Mouse (Mus musculus): ENCODE measurements around the gene Gm43738. TPM values are rescaled to one million over a fixed set of nuclear protein-coding genes. Genes with fewer than 3 reads are reported as not detected.
"Not testable (repeated sequence)": the region's sequence is repeated elsewhere in the genome, so short reads cannot be mapped to it uniquely, and the experiment has no call there.

Gm43738 gene
- polyA plus RNA-seq, 1 experiment from 2014 or later, result 0.06 TPM

DNA sequence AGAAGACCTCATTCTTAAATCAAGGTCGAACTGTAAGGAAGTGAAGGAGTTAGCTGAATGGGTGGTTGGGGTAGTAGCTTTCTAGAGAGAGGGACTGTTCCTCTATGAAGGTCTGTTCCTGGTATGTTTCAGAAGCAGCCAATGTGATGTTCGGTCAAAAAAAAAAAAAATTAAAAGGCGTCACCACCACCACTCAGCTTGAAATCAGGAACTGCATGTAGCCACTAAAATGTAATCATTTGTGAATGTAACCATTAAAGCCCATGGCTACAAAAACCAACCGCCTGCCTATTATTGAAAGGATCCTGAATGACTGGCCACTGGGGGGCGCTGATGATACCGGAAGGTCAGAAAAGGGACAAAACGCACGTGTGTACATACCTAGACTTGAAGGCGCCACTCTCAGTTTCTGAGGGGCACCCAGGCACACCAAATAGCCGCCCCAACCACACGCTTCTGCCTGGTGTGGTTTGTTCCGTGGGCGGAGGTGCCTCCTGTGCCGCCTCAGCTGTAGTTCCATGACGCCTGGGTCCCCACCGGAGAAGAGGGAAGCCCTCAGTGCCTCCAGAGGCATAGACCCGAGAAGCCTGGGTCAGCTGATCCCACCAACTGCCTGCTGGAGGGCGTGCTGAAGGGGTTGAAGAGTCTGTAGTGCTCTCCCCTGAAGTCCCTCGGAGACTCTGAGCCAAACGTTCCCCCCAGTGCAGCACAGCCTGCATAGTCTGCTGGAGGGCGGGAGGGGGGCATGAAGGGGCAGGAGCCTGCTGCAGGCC lies 13.4 kb downstream of the Gm43738 start:
- 23% methylated on average over 21 of the region's 21 CpGs for WGBS
- Histone ChIP-seq H3K9ac (no peak overlapping the region), H3K27ac (no peak overlapping the region), H3K36me3 (no peaks in the 10 kb centered on the region), H3K27me3 (peaks cover 19% of the 10 kb centered on the region), H3K9me3 (replicated peaks) (no peaks in the 10 kb centered on the region), H3K4me3 (0 out of 2 replicates have a peak overlapping the region, but pooled peaks have one; percentile 12), H3K4me1 (replicated peaks) (peaks cover 37% of the 10 kb centered on the region), H3K4me2 (peak overlapping the region; percentile 59)
- ATAC-seq (replicated peaks; ENCODE audit: insufficient number of reproducible peaks, insufficient read depth, low FRiP score, low read depth), result no peak

GRCm38 (mm10) chr3:89084654-89085190 lies 16.2 kb downstream of the Gm43738 start:
- Histone ChIP-seq H3K27ac (no peak overlapping the region), H3K36me3 (peaks cover 2% of the 10 kb centered on the region), H3K9me3 (replicated peaks) (no peaks in the 10 kb centered on the region), H3K27me3 (0 out of 2 replicates have a peak, but pooled peaks cover 6% of the 10 kb centered on the region), H3K4me3 (no peak overlapping the region), H3K4me1 (replicated peaks) (peaks cover 18% of the 10 kb centered on the region), H3K4me2 (no peak overlapping the region), H3K9ac (no peak overlapping the region)
- no peak for ATAC-seq (replicated peaks; ENCODE audit: insufficient number of reproducible peaks, insufficient read depth, low FRiP score, low read depth)
- 80% methylated on average over 12 of the region's 12 CpGs for WGBS

DNA sequence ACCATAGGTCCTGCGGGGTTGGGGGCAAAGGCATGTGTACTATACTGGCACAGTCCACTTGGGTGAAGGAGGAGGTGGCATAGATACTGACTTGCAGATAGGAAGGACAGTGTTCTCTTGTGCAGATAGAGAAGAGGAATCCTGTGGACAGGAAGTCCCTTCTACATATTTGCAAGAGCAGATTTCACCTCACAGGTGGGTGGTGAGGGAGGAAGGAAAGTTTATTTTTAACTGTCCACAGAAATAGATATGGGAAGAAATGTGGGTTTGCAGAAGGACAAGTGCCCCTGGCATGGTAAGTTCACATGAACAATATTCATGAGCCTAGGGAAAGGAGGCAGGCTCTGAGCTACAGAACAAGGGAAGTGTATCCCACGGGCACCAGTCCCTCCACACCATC lies 16.8 kb downstream of the Gm43738 start:
- Histone ChIP-seq H3K4me2 (no peak overlapping the region), H3K9me3 (replicated peaks) (no peaks in the 10 kb centered on the region), H3K4me3 (no peak overlapping the region), H3K27ac (no peak overlapping the region), H3K9ac (no peak overlapping the region), H3K4me1 (replicated peaks) (peaks cover 14% of the 10 kb centered on the region), H3K36me3 (peaks cover 7% of the 10 kb centered on the region), H3K27me3 (0 out of 2 replicates have a peak, but pooled peaks cover 5% of the 10 kb centered on the region)
- ATAC-seq (replicated peaks; ENCODE audit: insufficient number of reproducible peaks, insufficient read depth, low FRiP score, low read depth), result no peak
- WGBS, result 75% methylated on average over 2 of the region's 2 CpGs

- H3K27me3 ChIP-seq; H3K4me3 ChIP-seq; ATAC-seq (replicated peaks; ENCODE audit: insufficient number of reproducible peaks, insufficient read depth, low FRiP score, low read depth); H3K4me1 ChIP-seq (replicated peaks); H3K9ac ChIP-seq; H3K4me2 ChIP-seq; H3K9me3 ChIP-seq (replicated peaks); H3K27ac ChIP-seq: not testable (repeated sequence)
- peaks cover 17% of the 10 kb centered on the region for H3K36me3 ChIP-seq
These were observed 18.6 kb downstream of the Gm43738 start for GRCm38 (mm10) chr3:89082287-89082686.

GRCm38 (mm10) chr3:89077383-89077782 lies 23.5 kb downstream of the Gm43738 start:
- no peak for ATAC-seq (replicated peaks; ENCODE audit: insufficient number of reproducible peaks, insufficient read depth, low FRiP score, low read depth)

DNA sequence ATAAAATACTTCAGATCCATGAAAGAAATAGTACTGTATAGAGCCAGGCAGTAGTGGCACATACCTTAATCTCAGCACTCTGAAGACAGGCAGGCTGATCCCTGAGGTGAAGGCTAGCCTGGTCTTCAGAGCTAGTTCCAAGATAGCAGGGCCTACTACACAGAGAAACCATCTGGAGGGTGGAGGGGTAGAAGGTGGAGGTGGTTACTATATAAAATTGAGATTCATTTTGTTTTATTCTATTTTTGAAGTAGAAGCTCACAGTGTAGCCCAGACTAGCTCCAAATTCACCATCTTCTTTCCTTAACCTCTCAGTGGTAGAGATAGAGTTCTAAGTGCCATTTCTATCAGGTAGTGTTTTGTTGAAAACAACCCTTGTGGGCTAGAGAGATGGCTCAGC lies 33.6 kb downstream of the Gm43738 start:
- H3K4me1 ChIP-seq (replicated peaks), result no peaks in the 10 kb centered on the region
- no peak overlapping the region for H3K4me3 ChIP-seq

More at GRCm38 (mm10) chr3:89077383-89077782, 23.5 kb downstream of the Gm43738 start:
- no peaks in the 10 kb centered on the region for H3K9me3 ChIP-seq (replicated peaks)
- H3K27me3 ChIP-seq, result no peaks in the 10 kb centered on the region
- WGBS, result 88% methylated on average over 9 of the region's 9 CpGs
- H3K4me2 ChIP-seq, result no peak overlapping the region
- no peak overlapping the region for H3K27ac ChIP-seq
- peaks cover 64% of the 10 kb centered on the region for H3K36me3 ChIP-seq
- H3K4me1 ChIP-seq (replicated peaks), result no peaks in the 10 kb centered on the region
- H3K9ac ChIP-seq, result no peak overlapping the region
- no peak overlapping the region for H3K4me3 ChIP-seq

DNA sequence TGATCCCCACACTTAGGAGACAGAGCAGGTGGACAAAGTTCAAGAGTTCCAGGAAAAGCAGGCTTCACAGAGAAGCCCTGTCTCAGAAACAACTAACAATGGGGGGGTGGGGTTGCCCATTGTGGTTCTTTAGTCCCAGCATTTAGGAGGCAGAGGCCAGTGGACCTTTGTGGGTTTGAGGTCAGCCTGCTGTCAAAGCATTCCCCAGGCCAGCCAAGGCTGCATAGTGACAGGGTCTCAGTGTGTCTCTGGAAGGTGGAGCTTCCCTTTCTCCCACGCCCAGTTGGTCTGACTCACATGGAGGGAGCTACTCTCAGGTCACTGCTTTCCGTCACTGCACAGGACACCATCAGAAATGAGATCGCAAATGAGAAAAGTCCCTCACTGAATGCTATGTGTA lies 39.2 kb downstream of the Gm43738 start:
- Histone ChIP-seq H3K36me3 (peaks cover 85% of the 10 kb centered on the region), H3K4me3 (no peak overlapping the region), H3K9ac (no peak overlapping the region), H3K4me1 (replicated peaks) (no peaks in the 10 kb centered on the region), H3K27me3 (no peaks in the 10 kb centered on the region), H3K27ac (no peak overlapping the region), H3K4me2 (no peak overlapping the region), H3K9me3 (replicated peaks) (no peaks in the 10 kb centered on the region)
- no peak for ATAC-seq (replicated peaks; ENCODE audit: insufficient number of reproducible peaks, insufficient read depth, low FRiP score, low read depth)
- 78% methylated on average over 3 of the region's 3 CpGs for WGBS

More for the DNA sequence above, 33.6 kb downstream of the Gm43738 start:
- Histone ChIP-seq H3K9me3 (replicated peaks) (no peaks in the 10 kb centered on the region), H3K9ac (no peak overlapping the region), H3K27ac (no peak overlapping the region), H3K27me3 (no peaks in the 10 kb centered on the region), H3K4me2 (no peak overlapping the region), H3K36me3 (peaks cover 91% of the 10 kb centered on the region)
- ATAC-seq (replicated peaks; ENCODE audit: insufficient number of reproducible peaks, insufficient read depth, low FRiP score, low read depth), result no peak

DNA sequence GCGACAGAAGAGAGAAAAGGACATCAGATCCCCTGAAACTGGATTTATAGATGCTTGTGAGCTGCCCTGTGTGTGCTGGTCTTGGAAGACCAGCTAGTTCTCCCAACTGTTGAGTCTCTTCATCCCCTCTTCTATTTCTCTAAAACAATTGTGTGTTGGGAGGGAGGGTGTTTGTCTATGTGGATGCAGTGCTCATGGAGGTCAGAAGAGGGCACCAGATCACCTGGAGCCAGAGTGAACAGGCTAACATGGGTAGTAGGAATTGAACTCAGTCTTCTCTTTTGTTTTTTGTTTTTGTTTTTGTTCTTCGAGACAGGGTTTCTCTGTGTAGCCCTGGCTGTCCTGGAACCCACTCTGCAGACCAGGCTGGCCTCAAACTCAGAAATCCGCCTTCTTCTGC lies 42.1 kb downstream of the Gm43738 start:
- peaks cover 88% of the 10 kb centered on the region for H3K36me3 ChIP-seq
- no peak for ATAC-seq (replicated peaks; ENCODE audit: insufficient number of reproducible peaks, insufficient read depth, low FRiP score, low read depth)

DNA sequence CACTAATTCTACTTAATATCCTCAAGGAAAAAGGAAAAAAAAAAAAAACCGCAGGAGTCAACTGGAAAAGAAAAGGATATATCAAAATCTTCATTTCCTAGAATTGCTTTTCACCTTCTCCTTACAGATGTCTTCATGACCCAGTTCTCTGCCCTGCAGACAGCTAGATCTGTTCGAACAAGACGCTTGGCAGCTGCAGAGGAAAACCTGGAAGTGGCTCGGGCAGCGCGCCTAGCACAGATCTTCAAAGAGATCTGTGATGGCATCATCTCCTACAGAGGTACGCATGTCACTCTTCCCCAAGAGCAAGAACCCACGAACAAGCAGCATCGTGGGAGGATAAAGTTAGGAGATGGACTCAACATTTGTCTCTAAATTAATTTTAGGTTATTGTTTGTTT lies 42.5 kb downstream of the Gm43738 start:
- Histone ChIP-seq H3K27me3 (no peaks in the 10 kb centered on the region), H3K36me3 (peaks cover 87% of the 10 kb centered on the region), H3K9ac (no peak overlapping the region), H3K4me3 (no peak overlapping the region), H3K9me3 (replicated peaks) (no peaks in the 10 kb centered on the region), H3K27ac (no peak overlapping the region), H3K4me2 (no peak overlapping the region), H3K4me1 (replicated peaks) (no peaks in the 10 kb centered on the region)
- 91% methylated on average over 9 of the region's 9 CpGs for WGBS
- no peak for ATAC-seq (replicated peaks; ENCODE audit: insufficient number of reproducible peaks, insufficient read depth, low FRiP score, low read depth)

More for the DNA sequence above, 42.1 kb downstream of the Gm43738 start:
- H3K4me1 ChIP-seq (replicated peaks), result no peaks in the 10 kb centered on the region
- no peak overlapping the region for H3K4me2 ChIP-seq
- no peaks in the 10 kb centered on the region for H3K9me3 ChIP-seq (replicated peaks)
- no peak overlapping the region for H3K27ac ChIP-seq
- H3K9ac ChIP-seq, result no peak overlapping the region
- 76% methylated on average over 3 of the region's 3 CpGs for WGBS
- no peak overlapping the region for H3K4me3 ChIP-seq
- H3K27me3 ChIP-seq, result no peaks in the 10 kb centered on the region

DNA sequence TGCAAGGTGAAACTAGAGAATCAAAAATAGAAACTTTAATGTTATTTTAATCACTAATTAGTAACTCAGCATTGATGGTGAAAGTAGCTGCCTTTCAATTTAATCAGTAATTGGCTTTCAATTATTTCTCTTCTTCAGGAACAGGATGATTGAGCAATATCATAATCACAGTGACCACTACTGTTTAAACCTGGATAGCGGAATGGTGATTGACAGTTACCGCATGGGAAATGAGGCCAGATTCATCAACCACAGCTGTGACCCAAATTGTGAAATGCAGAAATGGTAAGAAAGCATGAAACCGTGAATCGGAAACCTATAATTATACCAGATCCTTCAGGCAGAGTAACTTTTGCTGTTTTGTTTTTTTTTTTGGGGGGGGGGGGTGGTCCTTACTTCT lies 57.5 kb downstream of the Gm43738 start:
- peaks cover 73% of the 10 kb centered on the region for H3K36me3 ChIP-seq
- no peak overlapping the region for H3K4me3 ChIP-seq
- no peaks in the 10 kb centered on the region for H3K9me3 ChIP-seq (replicated peaks)
- 97% methylated on average over 4 of the region's 4 CpGs for WGBS
- no peak overlapping the region for H3K27ac ChIP-seq
- no peak for ATAC-seq (replicated peaks; ENCODE audit: insufficient number of reproducible peaks, insufficient read depth, low FRiP score, low read depth)
- H3K9ac ChIP-seq, result no peak overlapping the region
- no peaks in the 10 kb centered on the region for H3K27me3 ChIP-seq
- H3K4me1 ChIP-seq (replicated peaks), result no peaks in the 10 kb centered on the region
- no peak overlapping the region for H3K4me2 ChIP-seq
